Mouse (Mus musculus): ENCODE results near the gene Ltbr.

DNA sequence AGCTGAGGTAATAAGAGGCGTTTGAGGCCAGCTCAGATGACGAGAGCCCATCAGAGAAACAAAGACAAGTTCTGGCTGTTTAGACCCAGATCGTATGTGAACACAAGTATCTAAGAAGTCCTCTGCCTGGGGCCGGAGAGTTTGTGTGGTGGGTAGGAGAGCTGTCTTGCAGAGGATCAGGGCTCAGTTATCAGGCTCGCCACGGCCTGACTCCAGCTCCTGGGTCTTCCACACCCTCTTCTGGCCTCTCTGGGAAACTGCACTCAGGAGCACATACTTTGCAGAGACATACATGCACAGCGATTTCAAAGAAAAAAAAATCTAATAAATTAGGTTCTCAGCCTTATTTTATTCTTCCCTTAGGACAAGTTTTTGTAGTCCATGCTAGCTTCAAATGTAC, 28.9 kb downstream of the Ltbr start:
- TF ChIP-seq POLR2A (IDR thresholded peaks at IDR 0.05; ENCODE audit: control insufficient read depth, low read depth, low read length) (no peak), CTCF (IDR thresholded peaks at IDR 0.05; ENCODE audit: control insufficient read depth, insufficient read depth, insufficient replicate concordance, low read depth, low read length) (no peak)
